Mouse (Mus musculus): ENCODE measurements around the gene Trub2. TPM values are rescaled to one million over a fixed set of nuclear protein-coding genes. Genes with fewer than 3 reads are reported as not detected.

Gene Trub2
- polyA plus RNA-seq, 1 experiment from 2014 or later: 25.2 TPM

- no peak overlapping the region for H3K27ac ChIP-seq (ENCODE audit: low read length)
- H3K9ac ChIP-seq (ENCODE audit: low read length): no peak overlapping the region
- H3K9me3 ChIP-seq (replicated peaks; ENCODE audit: control insufficient read depth, low read length): no peaks in the 10 kb centered on the region
- no peak for ATAC-seq (ENCODE audit: insufficient read depth, low FRiP score)
- 85% methylated on average over 3 of the region's 3 CpGs for WGBS
- no peak overlapping the region for H3K4me2 ChIP-seq (ENCODE audit: low read depth, low read length)
- H3K36me3 ChIP-seq (ENCODE audit: control insufficient read depth, insufficient read depth, low read length): peaks cover 5% of the 10 kb centered on the region; the same call in 1 of the 2 replicates
- no peaks in the 10 kb centered on the region for H3K27me3 ChIP-seq (ENCODE audit: control insufficient read depth, insufficient read depth, low read length)
- H3K4me1 ChIP-seq (ENCODE audit: control insufficient read depth, insufficient read depth, low read length): no peaks in the 10 kb centered on the region
- H3K4me3 ChIP-seq (replicated peaks; ENCODE audit: low read length): no peak overlapping the region
Observed at GRCm38 (mm10) chr2:29723132-29723531, 65.2 kb downstream of the Trub2 start.

- no peaks in the 10 kb centered on the region for H3K27me3 ChIP-seq (ENCODE audit: control insufficient read depth, insufficient read depth, low read length)
- H3K36me3 ChIP-seq (ENCODE audit: control insufficient read depth, insufficient read depth, low read length): no peaks in the 10 kb centered on the region
- H3K4me1 ChIP-seq (ENCODE audit: control insufficient read depth, insufficient read depth, low read length): peaks cover 17% of the 10 kb centered on the region
- H3K4me3 ChIP-seq (replicated peaks; ENCODE audit: low read length): no peak overlapping the region
- H3K9me3 ChIP-seq (replicated peaks; ENCODE audit: control insufficient read depth, low read length): no peaks in the 10 kb centered on the region
- no peak overlapping the region for H3K9ac ChIP-seq (ENCODE audit: low read length)
- no peak for ATAC-seq (ENCODE audit: insufficient read depth, low FRiP score)
- H3K27ac ChIP-seq (ENCODE audit: low read length): no peak overlapping the region
- WGBS: 82% methylated on average over 5 of the region's 5 CpGs
- no peak overlapping the region for H3K4me2 ChIP-seq (ENCODE audit: low read depth, low read length)
Observed at GRCm38 (mm10) chr2:29718581-29718980, 69.7 kb downstream of the Trub2 start.

- H3K4me1 ChIP-seq (ENCODE audit: control insufficient read depth, insufficient read depth, low read length): peaks cover 17% of the 10 kb centered on the region
- no peaks in the 10 kb centered on the region for H3K27me3 ChIP-seq (ENCODE audit: control insufficient read depth, insufficient read depth, low read length)
Observed at GRCm38 (mm10) chr2:29716691-29717090, 71.6 kb downstream of the Trub2 start.

GRCm38 (mm10) chr2:29716143-29716542, 72.2 kb downstream of the Trub2 start:
- peaks cover 17% of the 10 kb centered on the region for H3K4me1 ChIP-seq (ENCODE audit: control insufficient read depth, insufficient read depth, low read length)
- H3K9me3 ChIP-seq (replicated peaks; ENCODE audit: control insufficient read depth, low read length): no peaks in the 10 kb centered on the region
- H3K9ac ChIP-seq (ENCODE audit: low read length): peak overlapping the region; percentile 5; the same call in 1 of the 2 replicates
- 30% methylated on average over 7 of the region's 7 CpGs for WGBS
- no peak overlapping the region for H3K4me3 ChIP-seq (replicated peaks; ENCODE audit: low read length)
- no peaks in the 10 kb centered on the region for H3K36me3 ChIP-seq (ENCODE audit: control insufficient read depth, insufficient read depth, low read length)
- no peak overlapping the region for H3K4me2 ChIP-seq (ENCODE audit: low read depth, low read length)
- H3K27me3 ChIP-seq (ENCODE audit: control insufficient read depth, insufficient read depth, low read length): no peaks in the 10 kb centered on the region
- ATAC-seq (ENCODE audit: insufficient read depth, low FRiP score): peak; percentile 15; the same call in 1 of the 2 replicates
- H3K27ac ChIP-seq (ENCODE audit: low read length): peak overlapping the region; percentile 79

More at GRCm38 (mm10) chr2:29716691-29717090, 71.6 kb downstream of the Trub2 start:
- no peak overlapping the region for H3K4me2 ChIP-seq (ENCODE audit: low read depth, low read length)
- H3K27ac ChIP-seq (ENCODE audit: low read length): peak overlapping the region; percentile 79
- WGBS: 12% methylated on average over 6 of the region's 6 CpGs
- no peaks in the 10 kb centered on the region for H3K36me3 ChIP-seq (ENCODE audit: control insufficient read depth, insufficient read depth, low read length)
- peak; percentile 87 for ATAC-seq (ENCODE audit: insufficient read depth, low FRiP score)
- no peak overlapping the region for H3K4me3 ChIP-seq (replicated peaks; ENCODE audit: low read length)
- H3K9ac ChIP-seq (ENCODE audit: low read length): peak overlapping the region; percentile 5; the same call in 1 of the 2 replicates
- H3K9me3 ChIP-seq (replicated peaks; ENCODE audit: control insufficient read depth, low read length): no peaks in the 10 kb centered on the region

- H3K27me3 ChIP-seq (ENCODE audit: control insufficient read depth, insufficient read depth, low read length): no peaks in the 10 kb centered on the region
- ATAC-seq (ENCODE audit: insufficient read depth, low FRiP score): no peak
- no peak overlapping the region for H3K4me3 ChIP-seq (replicated peaks; ENCODE audit: low read length)
- H3K4me2 ChIP-seq (ENCODE audit: low read depth, low read length): no peak overlapping the region
- no peak overlapping the region for H3K27ac ChIP-seq (ENCODE audit: low read length)
- 73% methylated on average over 5 of the region's 5 CpGs for WGBS
- H3K4me1 ChIP-seq (ENCODE audit: control insufficient read depth, insufficient read depth, low read length): peaks cover 17% of the 10 kb centered on the region
- no peaks in the 10 kb centered on the region for H3K36me3 ChIP-seq (ENCODE audit: control insufficient read depth, insufficient read depth, low read length)
- H3K9me3 ChIP-seq (replicated peaks; ENCODE audit: control insufficient read depth, low read length): no peaks in the 10 kb centered on the region
- H3K9ac ChIP-seq (ENCODE audit: low read length): no peak overlapping the region
Observed at GRCm38 (mm10) chr2:29714127-29714526, 74.2 kb downstream of the Trub2 start.

- Histone ChIP-seq H3K27me3 (ENCODE audit: control insufficient read depth, insufficient read depth, low read length) (no peaks in the 10 kb centered on the region), H3K27ac (ENCODE audit: low read length) (no peak overlapping the region), H3K9me3 (replicated peaks; ENCODE audit: control insufficient read depth, low read length) (no peaks in the 10 kb centered on the region), H3K4me1 (ENCODE audit: control insufficient read depth, insufficient read depth, low read length) (peaks cover 17% of the 10 kb centered on the region), H3K4me2 (ENCODE audit: low read depth, low read length) (no peak overlapping the region), H3K36me3 (ENCODE audit: control insufficient read depth, insufficient read depth, low read length) (no peaks in the 10 kb centered on the region; the same call in 1 of the 2 replicates), H3K4me3 (replicated peaks; ENCODE audit: low read length) (no peak overlapping the region), H3K9ac (ENCODE audit: low read length) (no peak overlapping the region)
- no peak for ATAC-seq (ENCODE audit: insufficient read depth, low FRiP score)
- WGBS: 89% methylated on average over 1 of the region's 2 CpGs
Observed at GRCm38 (mm10) chr2:29713501-29713900, 74.8 kb downstream of the Trub2 start.

- no peak for ATAC-seq (ENCODE audit: insufficient read depth, low FRiP score)
- Histone ChIP-seq H3K36me3 (ENCODE audit: control insufficient read depth, insufficient read depth, low read length) (no peaks in the 10 kb centered on the region; the same call in 1 of the 2 replicates), H3K27ac (ENCODE audit: low read length) (no peak overlapping the region), H3K4me1 (ENCODE audit: control insufficient read depth, insufficient read depth, low read length) (peaks cover 14% of the 10 kb centered on the region), H3K9ac (ENCODE audit: low read length) (no peak overlapping the region), H3K4me2 (ENCODE audit: low read depth, low read length) (no peak overlapping the region), H3K27me3 (ENCODE audit: control insufficient read depth, insufficient read depth, low read length) (no peaks in the 10 kb centered on the region), H3K4me3 (replicated peaks; ENCODE audit: low read length) (no peak overlapping the region), H3K9me3 (replicated peaks; ENCODE audit: control insufficient read depth, low read length) (no peaks in the 10 kb centered on the region)
- 71% methylated on average over 5 of the region's 5 CpGs for WGBS
Observed at GRCm38 (mm10) chr2:29711877-29712276, 76.4 kb downstream of the Trub2 start.

Other genes starting within 250 kb of the Trub2 start
- gene Rapgef1, start 168.8 kb downstream of the Trub2 start, polyA plus RNA-seq (2015; fragmentation: Nextera tagmentation; extraction: Ambion mirVana): 10.7 and 11.2 TPM in 2 replicates
- gene Gm13420, start 36.8 kb downstream of the Trub2 start, polyA plus RNA-seq (2015; fragmentation: Nextera tagmentation; extraction: Ambion mirVana): 0.74 and 0.91 TPM in 2 replicates
- not detected in 2 replicates for gene Gm13547, start 29.2 kb downstream of the Trub2 start, polyA plus RNA-seq (2015; fragmentation: Nextera tagmentation; extraction: Ambion mirVana)
- gene Coq4, start 1.0 kb downstream of the Trub2 start, polyA plus RNA-seq (2015; fragmentation: Nextera tagmentation; extraction: Ambion mirVana): 34.5 and 34.6 TPM in 2 replicates
- 22.0 and 23.6 TPM in 2 replicates for gene Slc27a4, start 14.1 kb upstream of the Trub2 start, polyA plus RNA-seq (2015; fragmentation: Nextera tagmentation; extraction: Ambion mirVana)
- gene Urm1, start 31.6 kb upstream of the Trub2 start, polyA plus RNA-seq (2015; fragmentation: Nextera tagmentation; extraction: Ambion mirVana): 19.5 and 22.0 TPM in 2 replicates
- gene Cercam, start 80.7 kb upstream of the Trub2 start, polyA plus RNA-seq (2015; fragmentation: Nextera tagmentation; extraction: Ambion mirVana): 38.3 and 38.9 TPM in 2 replicates
- gene Odf2, start 100.7 kb upstream of the Trub2 start, polyA plus RNA-seq (2015; fragmentation: Nextera tagmentation; extraction: Ambion mirVana): 50.9 and 56.1 TPM in 2 replicates
- 50.0 and 54.3 TPM in 2 replicates for gene Gle1, start 146.9 kb upstream of the Trub2 start, polyA plus RNA-seq (2015; fragmentation: Nextera tagmentation; extraction: Ambion mirVana)
- 84.2 and 96.3 TPM in 2 replicates for gene Sptan1, start 177.1 kb upstream of the Trub2 start, polyA plus RNA-seq (2015; fragmentation: Nextera tagmentation; extraction: Ambion mirVana)

Data from stomach, embryonic 16.5 days (tissue).